Mouse (Mus musculus): ENCODE measurements around the gene Plxna2.

DNA sequence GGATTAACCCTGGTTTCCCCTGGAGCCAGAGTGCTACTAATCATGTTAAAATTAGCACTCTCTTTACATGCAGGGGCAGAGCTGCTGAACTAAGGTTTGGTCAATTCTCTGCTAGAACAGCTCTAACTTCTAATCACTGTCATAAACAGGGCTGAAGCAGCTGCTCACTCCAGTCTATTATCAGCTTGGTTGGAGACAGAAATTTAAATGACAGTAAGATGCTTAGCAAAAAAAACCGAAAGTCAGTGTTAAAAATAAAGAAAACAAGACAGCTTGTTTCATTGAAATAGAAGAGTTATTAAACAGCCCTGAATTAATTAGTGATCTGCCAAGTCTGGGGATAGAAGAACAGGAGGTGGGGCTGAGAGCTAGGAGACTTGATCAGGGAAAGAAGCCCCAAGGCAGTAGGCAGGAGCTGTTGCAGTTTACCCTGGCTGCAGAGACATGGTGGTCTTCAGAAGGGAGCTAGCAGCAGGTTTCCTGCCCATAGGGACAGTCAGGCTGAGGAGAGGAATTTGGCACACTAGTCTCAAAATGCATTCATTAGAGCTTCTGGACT, 12.6 kb downstream of the Plxna2 start:
- TF ChIP-seq POLR2A (IDR thresholded peaks at IDR 0.05; ENCODE audit: low read depth, low read length) (no peak), CTCF (IDR thresholded peaks at IDR 0.05; ENCODE audit: extremely low read depth, insufficient read depth, insufficient read length, insufficient replicate concordance) (no peak)

All from spleen, adult 2 months (tissue).